Mouse (Mus musculus): ENCODE data around the gene Ap1b1. TPM values are rescaled to one million over a fixed set of nuclear protein-coding genes. Genes with fewer than 3 reads are reported as not detected.
A peak's percentile ranks its signal among the peaks of the same experiment; 100 is the strongest.

The Ap1b1 gene
- polyA plus RNA-seq, 1 experiment = 162 TPM

GRCm38 (mm10) chr11:5041144-5041780, 54.6 kb downstream of the Ap1b1 start:
- TF ChIP-seq POLR2A (IDR thresholded peaks at IDR 0.05; ENCODE audit: extremely low read depth, insufficient read depth, low read length) (no peak), CTCF (IDR thresholded peaks at IDR 0.05; ENCODE audit: extremely low read depth, insufficient read depth, low read length) (no peak)
- Histone ChIP-seq H3K4me1 (ENCODE audit: control insufficient read depth, insufficient read depth, low read length) (peaks cover 7% of the 10 kb centered on the region), H3K4me3 (ENCODE audit: insufficient read depth, low read length) (no peak overlapping the region), H3K27ac (ENCODE audit: insufficient read depth, low read length) (no peak overlapping the region; the same call in 1 of the 2 replicates)

- Histone ChIP-seq H3K4me3 (ENCODE audit: insufficient read depth, low read length) (no peak overlapping the region), H3K27ac (ENCODE audit: insufficient read depth, low read length) (peak overlapping the region; percentile 23; the same call in 1 of the 2 replicates), H3K4me1 (ENCODE audit: control insufficient read depth, insufficient read depth, low read length) (peaks cover 9% of the 10 kb centered on the region)
- TF ChIP-seq CTCF (IDR thresholded peaks at IDR 0.05; ENCODE audit: extremely low read depth, insufficient read depth, low read length) = no peak
- no peak for TF ChIP-seq POLR2A (IDR thresholded peaks at IDR 0.05; ENCODE audit: extremely low read depth, insufficient read depth, low read length)
Observed at GRCm38 (mm10) chr11:5042645-5043381, 56.2 kb downstream of the Ap1b1 start.

GRCm38 (mm10) chr11:5046321-5046926, 59.8 kb downstream of the Ap1b1 start:
- TF ChIP-seq POLR2A (IDR thresholded peaks at IDR 0.05; ENCODE audit: extremely low read depth, insufficient read depth, low read length) = peak; percentile 57
- TF ChIP-seq CTCF (IDR thresholded peaks at IDR 0.05; ENCODE audit: extremely low read depth, insufficient read depth, low read length) = no peak
- Histone ChIP-seq H3K27ac (ENCODE audit: insufficient read depth, low read length) (no peak overlapping the region), H3K4me3 (ENCODE audit: insufficient read depth, low read length) (no peak overlapping the region), H3K4me1 (ENCODE audit: control insufficient read depth, insufficient read depth, low read length) (peaks cover 8% of the 10 kb centered on the region)

- no peak overlapping the region for H3K4me3 ChIP-seq (ENCODE audit: insufficient read depth, low read length)
- peaks cover 2% of the 10 kb centered on the region for H3K4me1 ChIP-seq (ENCODE audit: control insufficient read depth, insufficient read depth, low read length)
- H3K27ac ChIP-seq (ENCODE audit: insufficient read depth, low read length) = no peak overlapping the region
- TF ChIP-seq CTCF (IDR thresholded peaks at IDR 0.05; ENCODE audit: extremely low read depth, insufficient read depth, low read length) (no peak), POLR2A (IDR thresholded peaks at IDR 0.05; ENCODE audit: extremely low read depth, insufficient read depth, low read length) (no peak)
Observed at GRCm38 (mm10) chr11:5051629-5052028, 65.0 kb downstream of the Ap1b1 start.

GRCm38 (mm10) chr11:5052200-5052854, 65.7 kb downstream of the Ap1b1 start:
- no peak for TF ChIP-seq CTCF (IDR thresholded peaks at IDR 0.05; ENCODE audit: extremely low read depth, insufficient read depth, low read length)
- TF ChIP-seq POLR2A (IDR thresholded peaks at IDR 0.05; ENCODE audit: extremely low read depth, insufficient read depth, low read length) = no peak
- Histone ChIP-seq H3K4me1 (ENCODE audit: control insufficient read depth, insufficient read depth, low read length) (peaks cover 1% of the 10 kb centered on the region), H3K4me3 (ENCODE audit: insufficient read depth, low read length) (no peak overlapping the region), H3K27ac (ENCODE audit: insufficient read depth, low read length) (no peak overlapping the region)

- H3K4me1 ChIP-seq (ENCODE audit: control insufficient read depth, insufficient read depth, low read length) = peaks cover 1% of the 10 kb centered on the region
- H3K27ac ChIP-seq (ENCODE audit: insufficient read depth, low read length) = no peak overlapping the region
- no peak overlapping the region for H3K4me3 ChIP-seq (ENCODE audit: insufficient read depth, low read length)
- no peak for TF ChIP-seq CTCF (IDR thresholded peaks at IDR 0.05; ENCODE audit: extremely low read depth, insufficient read depth, low read length)
- TF ChIP-seq POLR2A (IDR thresholded peaks at IDR 0.05; ENCODE audit: extremely low read depth, insufficient read depth, low read length) = no peak
Observed at GRCm38 (mm10) chr11:5054151-5054550, 67.5 kb downstream of the Ap1b1 start.

GRCm38 (mm10) chr11:5054874-5055273, 68.2 kb downstream of the Ap1b1 start:
- H3K27ac ChIP-seq (ENCODE audit: insufficient read depth, low read length) = no peak overlapping the region
- H3K4me3 ChIP-seq (ENCODE audit: insufficient read depth, low read length) = no peak overlapping the region
- peaks cover 1% of the 10 kb centered on the region for H3K4me1 ChIP-seq (ENCODE audit: control insufficient read depth, insufficient read depth, low read length)
- TF ChIP-seq POLR2A (IDR thresholded peaks at IDR 0.05; ENCODE audit: extremely low read depth, insufficient read depth, low read length) (no peak), CTCF (IDR thresholded peaks at IDR 0.05; ENCODE audit: extremely low read depth, insufficient read depth, low read length) (no peak)

GRCm38 (mm10) chr11:5055945-5056938, 69.6 kb downstream of the Ap1b1 start:
- no peak overlapping the region for H3K27ac ChIP-seq (ENCODE audit: insufficient read depth, low read length)
- no peak overlapping the region for H3K4me3 ChIP-seq (ENCODE audit: insufficient read depth, low read length)
- H3K4me1 ChIP-seq (ENCODE audit: control insufficient read depth, insufficient read depth, low read length) = peaks cover 1% of the 10 kb centered on the region
- TF ChIP-seq POLR2A (IDR thresholded peaks at IDR 0.05; ENCODE audit: extremely low read depth, insufficient read depth, low read length) (no peak), CTCF (IDR thresholded peaks at IDR 0.05; ENCODE audit: extremely low read depth, insufficient read depth, low read length) (no peak)
